Mouse (Mus musculus): Measurements from ENCODE around the gene Ppp1cc. TPM values are rescaled to one million over a fixed set of nuclear protein-coding genes. Genes with fewer than 3 reads are reported as not detected.
A peak's percentile ranks its signal among the peaks of the same experiment; 100 is the strongest.

Ppp1cc gene
- polyA plus RNA-seq, 1 experiment = 194 TPM

- no peak overlapping the region for H3K4me3 ChIP-seq (ENCODE audit: control insufficient read depth, insufficient read depth, low read length)
- 0 out of 2 replicates have a peak, but pooled peaks cover 2% of the 10 kb centered on the region for H3K4me1 ChIP-seq (replicated peaks; ENCODE audit: control insufficient read depth, insufficient read depth, low read length)
- no peaks in the 10 kb centered on the region for H3K27me3 ChIP-seq (ENCODE audit: control insufficient read depth, insufficient read depth, low read length)
- no peaks in the 10 kb centered on the region for H3K36me3 ChIP-seq (ENCODE audit: control insufficient read depth, insufficient read depth, low read length)
- TF ChIP-seq POLR2A (IDR thresholded peaks at IDR 0.05; ENCODE audit: control insufficient read depth, extremely low read depth, insufficient read depth, low read length, poor library complexity) (no peak), CTCF (IDR thresholded peaks at IDR 0.05; ENCODE audit: borderline replicate concordance, control insufficient read depth, extremely low read depth, insufficient read depth, low read length, poor library complexity) (no peak)
- no peak overlapping the region for H3K27ac ChIP-seq (ENCODE audit: control insufficient read depth, insufficient read depth, low read length)
- 94% methylated on average over 12 of the region's 12 CpGs for WGBS
- DNase-seq = no peak
Measured at GRCm38 (mm10) chr5:122191269-122192063, 33.4 kb downstream of the Ppp1cc start.

DNA sequence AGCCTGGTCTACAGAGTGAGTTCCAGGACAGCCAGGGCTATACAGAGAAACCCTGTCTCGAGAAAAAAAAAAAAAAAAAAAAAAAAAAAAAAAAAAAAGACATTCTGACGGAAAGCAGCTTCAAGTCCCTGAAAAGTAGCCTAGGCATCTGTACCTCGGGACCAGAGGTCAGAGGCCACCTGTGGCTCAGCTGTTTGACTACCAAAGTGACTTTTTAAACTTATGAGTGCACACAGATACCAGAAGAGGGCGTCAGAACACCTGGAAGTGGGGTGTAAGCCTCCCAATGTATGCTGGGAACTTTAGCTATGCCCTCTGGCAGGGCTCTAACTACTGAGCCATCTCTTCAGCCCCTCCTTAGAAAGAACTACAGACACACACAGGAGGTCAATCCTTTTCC lies 34.3 kb downstream of the Ppp1cc start:
- Histone ChIP-seq H3K4me1 (replicated peaks; ENCODE audit: control insufficient read depth, insufficient read depth, low read length) (0 out of 2 replicates have a peak, but pooled peaks cover 2% of the 10 kb centered on the region), H3K36me3 (ENCODE audit: control insufficient read depth, insufficient read depth, low read length) (no peaks in the 10 kb centered on the region), H3K4me3 (ENCODE audit: control insufficient read depth, insufficient read depth, low read length) (no peak overlapping the region), H3K27me3 (ENCODE audit: control insufficient read depth, insufficient read depth, low read length) (no peaks in the 10 kb centered on the region), H3K27ac (ENCODE audit: control insufficient read depth, insufficient read depth, low read length) (no peak overlapping the region; the same call in 1 of the 2 replicates)
- 56% methylated on average over 4 of the region's 4 CpGs for WGBS
- TF ChIP-seq CTCF (IDR thresholded peaks at IDR 0.05; ENCODE audit: borderline replicate concordance, control insufficient read depth, extremely low read depth, insufficient read depth, low read length, poor library complexity) (no peak), POLR2A (IDR thresholded peaks at IDR 0.05; ENCODE audit: control insufficient read depth, extremely low read depth, insufficient read depth, low read length, poor library complexity) (no peak)
- DNase-seq = no peak

GRCm38 (mm10) chr5:122200872-122201271 lies 42.8 kb downstream of the Ppp1cc start:
- H3K36me3 ChIP-seq (ENCODE audit: control insufficient read depth, insufficient read depth, low read length) = no peaks in the 10 kb centered on the region
- H3K27me3 ChIP-seq (ENCODE audit: control insufficient read depth, insufficient read depth, low read length) = no peaks in the 10 kb centered on the region
- TF ChIP-seq POLR2A (IDR thresholded peaks at IDR 0.05; ENCODE audit: control insufficient read depth, extremely low read depth, insufficient read depth, low read length, poor library complexity) (no peak), CTCF (IDR thresholded peaks at IDR 0.05; ENCODE audit: borderline replicate concordance, control insufficient read depth, extremely low read depth, insufficient read depth, low read length, poor library complexity) (no peak)
- H3K4me1 ChIP-seq (replicated peaks; ENCODE audit: control insufficient read depth, insufficient read depth, low read length) = peaks cover 10% of the 10 kb centered on the region
- no peak overlapping the region for H3K27ac ChIP-seq (ENCODE audit: control insufficient read depth, insufficient read depth, low read length)
- 98% methylated on average over 4 of the region's 4 CpGs for WGBS
- DNase-seq = no peak
- no peak overlapping the region for H3K4me3 ChIP-seq (ENCODE audit: control insufficient read depth, insufficient read depth, low read length)

DNA sequence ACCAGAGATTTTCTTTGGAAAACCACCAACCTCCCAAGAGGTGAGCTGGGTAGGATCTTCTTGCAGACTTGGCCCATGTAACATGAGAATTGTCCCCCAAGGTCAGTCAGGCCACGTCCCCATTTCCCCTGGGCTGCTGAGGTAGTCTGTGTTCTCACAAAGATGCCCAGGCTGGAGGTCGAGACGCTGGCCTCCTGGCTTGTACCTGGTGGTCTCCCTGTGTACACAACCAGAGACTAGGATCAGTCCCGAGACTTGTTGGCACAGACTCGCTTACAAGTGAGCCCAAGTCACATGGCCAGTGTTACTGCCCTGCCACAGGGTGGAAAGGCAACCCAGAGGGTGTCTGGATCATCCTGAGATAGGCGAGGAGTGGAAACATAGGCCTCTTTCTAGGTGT lies 43.8 kb downstream of the Ppp1cc start:
- Histone ChIP-seq H3K4me3 (ENCODE audit: control insufficient read depth, insufficient read depth, low read length) (no peak overlapping the region), H3K36me3 (ENCODE audit: control insufficient read depth, insufficient read depth, low read length) (no peaks in the 10 kb centered on the region), H3K27me3 (ENCODE audit: control insufficient read depth, insufficient read depth, low read length) (no peaks in the 10 kb centered on the region), H3K4me1 (replicated peaks; ENCODE audit: control insufficient read depth, insufficient read depth, low read length) (peaks cover 18% of the 10 kb centered on the region), H3K27ac (ENCODE audit: control insufficient read depth, insufficient read depth, low read length) (no peak overlapping the region)
- 97% methylated on average over 6 of the region's 6 CpGs for WGBS
- no peak for TF ChIP-seq CTCF (IDR thresholded peaks at IDR 0.05; ENCODE audit: borderline replicate concordance, control insufficient read depth, extremely low read depth, insufficient read depth, low read length, poor library complexity)
- TF ChIP-seq POLR2A (IDR thresholded peaks at IDR 0.05; ENCODE audit: control insufficient read depth, extremely low read depth, insufficient read depth, low read length, poor library complexity) = no peak
- no peak for DNase-seq

- DNase-seq = no peak
- no peak overlapping the region for H3K27ac ChIP-seq (ENCODE audit: control insufficient read depth, insufficient read depth, low read length)
- no peaks in the 10 kb centered on the region for H3K27me3 ChIP-seq (ENCODE audit: control insufficient read depth, insufficient read depth, low read length)
- H3K4me1 ChIP-seq (replicated peaks; ENCODE audit: control insufficient read depth, insufficient read depth, low read length) = peaks cover 38% of the 10 kb centered on the region
- TF ChIP-seq CTCF (IDR thresholded peaks at IDR 0.05; ENCODE audit: borderline replicate concordance, control insufficient read depth, extremely low read depth, insufficient read depth, low read length, poor library complexity) (no peak), POLR2A (IDR thresholded peaks at IDR 0.05; ENCODE audit: control insufficient read depth, extremely low read depth, insufficient read depth, low read length, poor library complexity) (no peak)
- no peak overlapping the region for H3K4me3 ChIP-seq (ENCODE audit: control insufficient read depth, insufficient read depth, low read length)
- H3K36me3 ChIP-seq (ENCODE audit: control insufficient read depth, insufficient read depth, low read length) = no peaks in the 10 kb centered on the region
- 43% methylated on average over 2 of the region's 2 CpGs for WGBS
Measured at GRCm38 (mm10) chr5:122204180-122204579, 46.1 kb downstream of the Ppp1cc start.

GRCm38 (mm10) chr5:122206475-122206874 lies 48.4 kb downstream of the Ppp1cc start, which contains the start of gene Hvcn1:
TSS of gene Hvcn1 (plus strand) at chr5:122206804.
- H3K27ac ChIP-seq (ENCODE audit: control insufficient read depth, insufficient read depth, low read length) = 0 out of 2 replicates have a peak within 1 kb of the TSS, but pooled peaks have one; percentile 9
- no peak for DNase-seq
- WGBS = 44% methylated on average over 4 of the region's 4 CpGs
- H3K27me3 ChIP-seq (ENCODE audit: control insufficient read depth, insufficient read depth, low read length) = no peaks in the 10 kb centered on the region
- peaks cover 56% of the 10 kb centered on the region for H3K4me1 ChIP-seq (replicated peaks; ENCODE audit: control insufficient read depth, insufficient read depth, low read length)
- no peak for TF ChIP-seq CTCF (IDR thresholded peaks at IDR 0.05; ENCODE audit: borderline replicate concordance, control insufficient read depth, extremely low read depth, insufficient read depth, low read length, poor library complexity)
- TF ChIP-seq POLR2A (IDR thresholded peaks at IDR 0.05; ENCODE audit: control insufficient read depth, extremely low read depth, insufficient read depth, low read length, poor library complexity) = no peak
- no peaks in the 10 kb centered on the region for H3K36me3 ChIP-seq (ENCODE audit: control insufficient read depth, insufficient read depth, low read length)
- H3K4me3 ChIP-seq (ENCODE audit: control insufficient read depth, insufficient read depth, low read length) = no peak within 1 kb of the TSS

Measured in thymus, adult 2 months (tissue).